Mouse (Mus musculus) forebrain, embryonic 15.5 days (tissue): ENCODE data around the gene Ampd3. TPM values are rescaled to one million over a fixed set of nuclear protein-coding genes. Genes with fewer than 3 reads are reported as not detected.
A peak's percentile ranks its signal among the peaks of the same experiment; 100 is the strongest.

Experiments
- ATAC-seq: fragments of 200-750 bp; cut with Nextera tagmentation; replicated peaks from 2 replicates; pipeline ENCODE4 v1.8.0; 2017; ENCODE audit warnings: mild to moderate bottlenecking, moderate TSS enrichment, moderate library complexity
- H3K27ac ChIP-seq: fragments of 300-500 bp; sonication (generic); replicated peaks from 2 replicates; pipeline ENCODE4 v1.5.1; 2015; ENCODE audit warnings: mild to moderate bottlenecking, inconsistent platforms
- H3K27me3 ChIP-seq: fragments of 300-500 bp; sonication (generic); 2 replicates; pipeline ENCODE4 v1.6.1; 2015; ENCODE audit warnings: inconsistent platforms
- H3K36me3 ChIP-seq: fragments of 300-500 bp; sonication (generic); 2 replicates; pipeline ENCODE4 v1.6.1; 2015; ENCODE audit warnings: mild to moderate bottlenecking, inconsistent platforms
- H3K4me1 ChIP-seq: fragments of 300-500 bp; sonication (generic); 2 replicates; pipeline ENCODE4 v1.6.1; 2015; ENCODE audit warnings: inconsistent platforms
- H3K4me2 ChIP-seq: fragments of 300-500 bp; sonication (generic); replicated peaks from 2 replicates; pipeline ENCODE4 v1.6.1; 2015; ENCODE audit warnings: mild to moderate bottlenecking, inconsistent platforms
- H3K4me3 ChIP-seq: fragments of 300-500 bp; sonication (generic); 2 replicates; pipeline ENCODE4 v1.5.1; 2015; ENCODE audit warnings: mild to moderate bottlenecking, inconsistent platforms
- H3K9ac ChIP-seq: fragments of 300-500 bp; sonication (generic); replicated peaks from 2 replicates; pipeline ENCODE4 v1.6.1; 2015; ENCODE audit warnings: mild to moderate bottlenecking, inconsistent platforms
- H3K9me3 ChIP-seq: fragments of 300-500 bp; sonication (generic); 2 replicates; pipeline ENCODE4 v1.6.1; 2016; ENCODE audit warnings: inconsistent platforms
- WGBS: fragments of 180-500 bp; shearing (Covaris S2); methylation state at CpG from one replicate; pipeline ENCODE4 v1.1.7; 2015; ENCODE audit warnings: mixed read lengths; 5-methylcytosine and 5-hydroxymethylcytosine counted together
- polyA plus RNA-seq: library from polyadenylated mRNA; unstranded; fragments of >200 nt; fragmentation: Nextera tagmentation; extraction: Ambion mirVana; gene quantifications from 2 replicates; pipeline ENCODE4 v1.2.1, GENCODE M21; 2015

Ampd3 gene
- 4.4 and 4.8 TPM in 2 replicates for polyA plus RNA-seq

DNA sequence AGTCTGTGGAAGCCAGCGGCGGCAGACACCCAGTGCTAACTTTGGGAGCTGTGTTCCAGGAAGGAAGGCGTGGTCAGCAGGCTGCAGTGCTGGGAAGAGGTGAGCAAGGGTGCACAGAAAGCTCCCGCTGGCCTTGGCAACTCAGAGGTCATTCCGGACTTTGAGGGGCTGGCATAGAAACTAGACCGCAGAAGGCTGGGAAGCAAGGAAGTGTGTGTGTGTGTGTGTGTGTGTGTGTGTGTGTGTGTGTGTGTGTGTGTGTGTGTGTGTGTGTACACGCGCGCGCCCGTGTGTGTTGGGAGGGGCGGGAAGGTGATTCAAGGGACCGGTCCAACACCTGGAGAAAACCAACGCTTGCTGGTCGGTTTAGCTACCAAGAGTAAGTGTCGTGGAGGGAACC, at the start of gene Ampd3:
Gene Ampd3 (plus strand): TSS at position 206 of the 400 bp plus-strand sequence.
- no peak for ATAC-seq
- WGBS: 13% methylated on average over 16 of the region's 16 CpGs

GRCm38 (mm10) chr7:110718505-110718904, 49.5 kb upstream of the Ampd3 start:
- H3K4me3 ChIP-seq: no peak overlapping the region
- H3K4me2 ChIP-seq: no peak overlapping the region
- no peaks in the 10 kb centered on the region for H3K36me3 ChIP-seq
- H3K27ac ChIP-seq: no peak overlapping the region
- H3K9me3 ChIP-seq: no peaks in the 10 kb centered on the region
- 92% methylated on average over 6 of the region's 6 CpGs for WGBS
- no peaks in the 10 kb centered on the region for H3K27me3 ChIP-seq
- no peak for ATAC-seq
- no peak overlapping the region for H3K9ac ChIP-seq
- H3K4me1 ChIP-seq: no peaks in the 10 kb centered on the region

More for the DNA sequence above, at the start of gene Ampd3:
- Histone ChIP-seq H3K9ac (peak within 1 kb of the TSS; percentile 48), H3K4me3 (peak within 1 kb of the TSS; percentile 47), H3K36me3 (no peaks in the 10 kb centered on the region), H3K27me3 (peaks cover 14% of the 10 kb centered on the region), H3K9me3 (no peaks in the 10 kb centered on the region), H3K27ac (no peak within 1 kb of the TSS), H3K4me1 (peaks cover 12% of the 10 kb centered on the region), H3K4me2 (peak within 1 kb of the TSS; percentile 79)

DNA sequence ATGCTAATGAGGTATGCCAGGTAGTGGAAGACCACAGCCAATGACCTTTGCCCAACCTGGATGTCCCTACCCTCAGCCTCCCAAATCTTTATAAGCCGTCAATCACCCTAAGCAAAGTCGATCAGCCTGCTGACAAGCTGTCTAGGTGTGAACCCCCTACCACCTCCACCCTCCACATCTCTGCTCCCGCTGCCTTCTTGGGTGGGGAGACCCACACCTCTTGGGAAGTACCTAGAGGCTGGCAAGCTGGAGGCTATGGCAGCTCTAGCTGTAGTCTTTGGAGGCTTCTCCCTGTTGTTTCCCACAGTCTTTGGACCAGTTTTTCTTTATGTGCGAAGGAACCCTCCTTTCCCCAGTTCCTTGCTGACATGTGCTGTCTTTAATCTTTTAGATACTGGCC, 48.1 kb upstream of the Ampd3 start:
- no peak for ATAC-seq
- WGBS: 94% methylated on average over 4 of the region's 4 CpGs
- H3K27ac ChIP-seq: no peak overlapping the region

DNA sequence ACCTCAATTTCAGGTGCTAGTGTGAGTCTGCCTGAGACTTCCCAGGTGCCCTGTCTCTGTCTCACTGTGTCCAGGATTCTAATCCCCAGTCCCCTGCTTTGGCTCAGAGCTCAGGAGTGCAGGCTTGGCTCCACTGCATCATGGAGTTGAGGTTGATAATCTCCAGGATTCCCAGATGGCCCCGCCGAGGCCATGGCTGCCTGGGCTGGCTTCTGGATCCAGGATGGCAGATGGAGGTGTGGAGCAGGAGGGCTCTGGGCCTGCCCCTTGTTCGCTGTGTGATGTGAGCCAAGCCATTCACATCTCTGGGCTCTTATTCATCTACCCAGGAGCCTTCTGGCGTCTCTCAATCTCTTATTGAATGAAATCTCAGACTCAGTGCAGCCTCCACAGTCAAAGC, 45.8 kb upstream of the Ampd3 start:
- Histone ChIP-seq H3K9ac (no peak overlapping the region), H3K27me3 (no peaks in the 10 kb centered on the region), H3K27ac (no peak overlapping the region), H3K4me2 (no peak overlapping the region), H3K4me1 (no peaks in the 10 kb centered on the region), H3K4me3 (no peak overlapping the region), H3K36me3 (no peaks in the 10 kb centered on the region), H3K9me3 (no peaks in the 10 kb centered on the region)
- no peak for ATAC-seq
- WGBS: 89% methylated on average over 4 of the region's 4 CpGs

More for the DNA sequence above, 48.1 kb upstream of the Ampd3 start:
- H3K9me3 ChIP-seq: no peaks in the 10 kb centered on the region
- H3K9ac ChIP-seq: no peak overlapping the region
- no peaks in the 10 kb centered on the region for H3K27me3 ChIP-seq
- no peak overlapping the region for H3K4me2 ChIP-seq
- no peak overlapping the region for H3K4me3 ChIP-seq
- H3K4me1 ChIP-seq: no peaks in the 10 kb centered on the region
- no peaks in the 10 kb centered on the region for H3K36me3 ChIP-seq

GRCm38 (mm10) chr7:110727049-110727448, 41.0 kb upstream of the Ampd3 start:
- H3K4me2 ChIP-seq: no peak overlapping the region
- no peak overlapping the region for H3K27ac ChIP-seq
- H3K36me3 ChIP-seq: no peaks in the 10 kb centered on the region
- H3K9me3 ChIP-seq: no peaks in the 10 kb centered on the region
- no peak overlapping the region for H3K9ac ChIP-seq
- no peak overlapping the region for H3K4me3 ChIP-seq
- peak; percentile 67 for ATAC-seq
- 29% methylated on average over 2 of the region's 2 CpGs for WGBS
- no peaks in the 10 kb centered on the region for H3K27me3 ChIP-seq
- H3K4me1 ChIP-seq: no peaks in the 10 kb centered on the region; the same call in 1 of the 2 replicates

DNA sequence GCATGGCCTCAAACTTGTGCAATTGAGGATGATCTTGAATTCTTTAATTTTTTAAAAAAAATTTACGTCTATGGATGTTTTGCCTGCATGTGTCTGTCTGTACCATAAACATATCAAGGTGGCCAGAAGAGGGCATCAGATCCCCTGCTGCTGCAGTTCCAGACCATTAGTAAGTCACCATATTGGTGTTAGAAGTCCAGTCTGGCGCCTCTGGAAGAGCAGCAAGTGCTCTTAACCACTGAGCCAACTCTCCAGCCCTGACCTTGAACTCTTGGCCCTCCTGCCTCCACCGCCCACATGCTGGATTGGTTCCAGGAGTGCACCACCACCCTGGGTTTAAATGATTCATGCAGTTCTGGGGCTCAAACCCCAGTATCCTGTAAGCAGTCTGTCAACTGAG, 39.1 kb upstream of the Ampd3 start:
- Histone ChIP-seq H3K4me2 (no peak overlapping the region), H3K9ac (no peak overlapping the region), H3K27ac (no peak overlapping the region), H3K36me3 (no peaks in the 10 kb centered on the region), H3K9me3 (no peaks in the 10 kb centered on the region), H3K4me1 (no peaks in the 10 kb centered on the region; the same call in 1 of the 2 replicates), H3K27me3 (no peaks in the 10 kb centered on the region), H3K4me3 (no peak overlapping the region)
- 63% methylated on average over 3 of the region's 3 CpGs for WGBS
- no peak for ATAC-seq

GRCm38 (mm10) chr7:110729295-110729694, 38.7 kb upstream of the Ampd3 start:
- no peak overlapping the region for H3K9ac ChIP-seq
- ATAC-seq: no peak
- no peaks in the 10 kb centered on the region; the same call in 1 of the 2 replicates for H3K4me1 ChIP-seq
- WGBS: 9% methylated on average over 6 of the region's 6 CpGs
- no peaks in the 10 kb centered on the region for H3K36me3 ChIP-seq
- no peak overlapping the region for H3K4me2 ChIP-seq
- H3K4me3 ChIP-seq: no peak overlapping the region
- peak overlapping the region; percentile 17; the same call in 1 of the 2 replicates for H3K27ac ChIP-seq
- H3K27me3 ChIP-seq: no peaks in the 10 kb centered on the region
- no peaks in the 10 kb centered on the region for H3K9me3 ChIP-seq

GRCm38 (mm10) chr7:110731091-110731967, 36.7 kb upstream of the Ampd3 start:
- Histone ChIP-seq H3K4me2 (no peak overlapping the region), H3K4me1 (no peaks in the 10 kb centered on the region; the same call in 1 of the 2 replicates), H3K27ac (no peak overlapping the region), H3K27me3 (no peaks in the 10 kb centered on the region), H3K36me3 (no peaks in the 10 kb centered on the region), H3K4me3 (no peak overlapping the region), H3K9ac (no peak overlapping the region), H3K9me3 (no peaks in the 10 kb centered on the region)
- no peak for ATAC-seq
- WGBS: 53% methylated on average over 6 of the region's 6 CpGs

DNA sequence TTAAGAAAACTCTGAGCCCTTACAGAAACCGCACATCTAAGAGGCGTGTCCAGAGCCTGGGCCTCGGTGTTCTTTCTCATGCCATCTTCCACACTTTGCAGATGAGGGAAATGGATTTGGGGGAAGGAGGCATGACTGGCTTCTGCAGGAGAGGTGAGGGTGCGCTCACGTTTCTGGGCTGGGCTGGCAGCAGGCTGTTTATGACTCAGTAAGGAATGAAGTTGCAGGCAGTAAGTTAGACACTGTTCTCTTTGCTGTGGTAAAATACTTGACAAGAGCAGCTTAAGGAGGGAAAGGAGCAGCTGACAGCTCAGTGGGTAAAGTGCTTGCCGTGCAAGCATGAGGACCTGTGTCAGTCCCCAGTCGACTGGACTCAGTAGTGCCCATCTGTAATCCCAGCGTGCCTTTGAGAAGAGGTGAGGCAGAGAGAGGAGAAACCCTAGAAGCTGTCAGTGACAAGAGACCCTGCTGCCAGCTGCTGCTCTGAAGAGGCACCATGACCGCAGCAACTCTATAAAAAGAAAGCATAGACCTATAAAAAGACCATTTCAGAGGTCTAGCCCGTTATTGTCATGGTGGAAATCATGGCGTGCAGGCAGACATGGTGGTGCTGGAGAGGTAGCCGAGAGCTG, 35.9 kb upstream of the Ampd3 start:
- no peak for ATAC-seq
- no peaks in the 10 kb centered on the region for H3K27me3 ChIP-seq
- H3K4me2 ChIP-seq: no peak overlapping the region
- no peaks in the 10 kb centered on the region; the same call in 1 of the 2 replicates for H3K4me1 ChIP-seq
- no peak overlapping the region for H3K9ac ChIP-seq
- H3K9me3 ChIP-seq: no peaks in the 10 kb centered on the region
- WGBS: 84% methylated on average over 12 of the region's 12 CpGs
- no peak overlapping the region for H3K27ac ChIP-seq
- H3K36me3 ChIP-seq: no peaks in the 10 kb centered on the region
- H3K4me3 ChIP-seq: no peak overlapping the region

DNA sequence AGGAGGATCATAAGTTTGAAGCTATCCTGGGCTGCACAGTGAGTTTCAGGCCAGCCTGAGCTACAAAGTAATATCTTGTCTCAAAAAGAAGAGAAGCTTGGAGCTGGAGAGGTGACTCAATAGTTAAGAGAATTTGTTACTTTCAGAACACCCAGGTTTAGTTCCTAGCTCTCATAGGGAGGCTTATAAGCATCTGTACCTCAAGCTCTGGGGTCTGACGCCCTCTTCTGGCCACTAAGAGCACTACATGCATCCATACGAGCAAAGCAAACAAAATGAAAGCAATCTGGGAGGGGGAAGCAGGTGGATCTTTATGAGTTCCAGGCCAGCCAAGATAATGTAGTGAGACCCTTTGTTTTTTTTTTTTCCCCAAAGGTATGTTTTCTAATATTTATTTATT, 31.1 kb upstream of the Ampd3 start:
- no peak overlapping the region for H3K9ac ChIP-seq
- no peak overlapping the region for H3K4me3 ChIP-seq
- H3K4me1 ChIP-seq: peaks cover 19% of the 10 kb centered on the region
- no peaks in the 10 kb centered on the region for H3K36me3 ChIP-seq
- no peak overlapping the region for H3K27ac ChIP-seq
- H3K9me3 ChIP-seq: no peaks in the 10 kb centered on the region
- 46% methylated on average over 2 of the region's 2 CpGs for WGBS
- no peaks in the 10 kb centered on the region for H3K27me3 ChIP-seq
- H3K4me2 ChIP-seq: no peak overlapping the region
- ATAC-seq: no peak

DNA sequence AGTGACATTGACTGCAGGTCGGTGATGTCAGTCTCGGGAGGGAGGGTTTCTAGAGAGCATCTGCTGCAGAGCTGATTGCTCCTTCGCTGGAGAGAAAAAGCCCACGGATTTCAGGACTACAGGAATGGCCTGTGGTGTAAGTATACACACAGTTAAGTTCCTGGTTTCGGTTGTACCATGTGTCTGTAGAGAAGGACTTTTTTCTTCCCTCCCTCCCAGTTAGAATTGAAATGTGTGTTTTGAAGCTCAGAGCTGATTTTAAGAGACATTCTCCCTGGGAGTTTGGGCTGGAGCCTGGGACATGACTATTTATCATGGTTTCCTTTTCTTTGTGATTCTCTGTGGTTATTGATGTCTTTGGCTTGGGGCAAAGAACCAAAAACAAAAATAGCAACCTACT, 28.2 kb upstream of the Ampd3 start:
- no peak overlapping the region for H3K4me2 ChIP-seq
- H3K4me1 ChIP-seq: peaks cover 19% of the 10 kb centered on the region
- no peaks in the 10 kb centered on the region for H3K9me3 ChIP-seq
- peak overlapping the region; percentile 24; the same call in 1 of the 2 replicates for H3K27ac ChIP-seq
- no peak overlapping the region for H3K4me3 ChIP-seq
- 53% methylated on average over 5 of the region's 5 CpGs for WGBS
- H3K9ac ChIP-seq: no peak overlapping the region
- H3K27me3 ChIP-seq: no peaks in the 10 kb centered on the region
- ATAC-seq: no peak
- no peaks in the 10 kb centered on the region for H3K36me3 ChIP-seq

GRCm38 (mm10) chr7:110740188-110740587, 27.8 kb upstream of the Ampd3 start:
- Histone ChIP-seq H3K27me3 (no peaks in the 10 kb centered on the region), H3K27ac (peak overlapping the region; percentile 24; the same call in 1 of the 2 replicates), H3K4me2 (no peak overlapping the region), H3K9ac (no peak overlapping the region), H3K4me1 (peaks cover 19% of the 10 kb centered on the region), H3K36me3 (no peaks in the 10 kb centered on the region), H3K9me3 (no peaks in the 10 kb centered on the region), H3K4me3 (no peak overlapping the region)
- peak; percentile 89 for ATAC-seq
- 50% methylated on average over 2 of the region's 2 CpGs for WGBS
